Mouse (Mus musculus): ENCODE data around the gene Fras1. TPM values are rescaled to one million over a fixed set of nuclear protein-coding genes. Genes with fewer than 3 reads are reported as not detected.

Gene Fras1
- polyA plus RNA-seq, 1 experiment from 2014 or later: 13.9 TPM

DNA sequence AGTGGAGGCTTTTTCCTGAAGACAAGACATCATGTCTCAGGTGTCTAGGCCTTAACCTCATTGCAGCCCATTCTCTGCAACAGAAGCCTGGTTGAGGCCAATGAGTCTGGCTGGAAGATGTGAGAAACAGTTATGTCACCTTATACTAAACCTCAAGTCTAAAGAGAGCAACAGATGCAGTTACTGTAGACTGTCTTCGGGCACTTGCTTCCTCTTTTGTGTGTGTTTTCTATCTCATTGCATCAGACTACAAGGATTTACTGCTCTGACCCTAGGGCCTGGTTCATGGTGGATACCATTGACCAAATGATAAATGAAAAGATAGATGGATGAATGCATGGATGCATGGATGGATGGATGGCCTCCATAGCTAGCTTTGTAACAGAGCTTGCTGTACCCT lies 388.3 kb downstream of the Fras1 start:
- no peak for ATAC-seq
- Histone ChIP-seq H3K4me2 (ENCODE audit: low read depth, low read length) (no peak overlapping the region), H3K36me3 (ENCODE audit: control insufficient read depth, insufficient read depth, low read length) (0 out of 2 replicates have a peak, but pooled peaks cover 4% of the 10 kb centered on the region), H3K9ac (ENCODE audit: low read depth, low read length) (no peak overlapping the region), H3K27ac (ENCODE audit: low read length) (no peak overlapping the region), H3K9me3 (ENCODE audit: control insufficient read depth, low read length) (no peaks in the 10 kb centered on the region), H3K27me3 (replicated peaks; ENCODE audit: control insufficient read depth, insufficient read depth, low read length) (no peaks in the 10 kb centered on the region), H3K4me3 (ENCODE audit: low read length) (no peak overlapping the region), H3K4me1 (ENCODE audit: control insufficient read depth, insufficient read depth, low read length) (no peaks in the 10 kb centered on the region)
- WGBS: 89% methylated on average over 1 of the region's 1 CpGs

DNA sequence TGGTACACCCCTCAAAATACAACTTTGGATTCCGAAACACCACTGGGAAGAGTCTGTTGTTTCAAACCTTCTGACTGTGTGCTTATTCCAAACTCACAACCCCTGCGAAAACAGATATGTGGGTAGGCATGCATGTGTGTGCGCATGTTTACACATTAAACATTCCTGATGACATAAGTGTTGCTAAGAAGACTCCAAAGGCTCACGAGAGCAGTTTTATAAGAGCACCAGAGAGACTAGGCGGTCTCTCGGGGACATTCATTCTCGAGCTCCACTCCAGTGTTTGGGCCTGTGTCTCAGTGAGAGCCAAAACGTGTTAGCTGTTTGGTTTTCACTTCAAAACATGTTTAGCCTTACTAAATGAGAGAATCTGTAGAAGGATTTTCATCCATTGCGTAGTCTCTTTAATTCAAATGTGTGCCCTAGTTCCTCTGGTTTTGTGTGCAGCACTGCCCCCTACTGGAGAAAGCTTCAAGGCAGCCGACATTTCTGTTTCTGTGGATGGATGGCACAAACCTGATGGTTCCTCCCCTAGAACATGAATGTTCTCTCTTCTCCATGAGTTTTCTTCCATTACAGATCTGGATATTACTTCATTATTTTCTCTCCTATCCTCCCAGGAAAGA lies 395.2 kb downstream of the Fras1 start:
- H3K4me3 ChIP-seq (ENCODE audit: low read length): no peak overlapping the region
- H3K27ac ChIP-seq (ENCODE audit: low read length): no peak overlapping the region
- ATAC-seq: 0 out of 2 replicates have a peak, but pooled peaks have one; percentile 36
- H3K4me2 ChIP-seq (ENCODE audit: low read depth, low read length): no peak overlapping the region
- H3K4me1 ChIP-seq (ENCODE audit: control insufficient read depth, insufficient read depth, low read length): no peaks in the 10 kb centered on the region
- H3K9me3 ChIP-seq (ENCODE audit: control insufficient read depth, low read length): no peaks in the 10 kb centered on the region
- H3K27me3 ChIP-seq (replicated peaks; ENCODE audit: control insufficient read depth, insufficient read depth, low read length): no peaks in the 10 kb centered on the region
- WGBS: 61% methylated on average over 10 of the region's 10 CpGs
- 0 out of 2 replicates have a peak, but pooled peaks cover 4% of the 10 kb centered on the region for H3K36me3 ChIP-seq (ENCODE audit: control insufficient read depth, insufficient read depth, low read length)
- no peak overlapping the region for H3K9ac ChIP-seq (ENCODE audit: low read depth, low read length)

- no peak overlapping the region for H3K27ac ChIP-seq (ENCODE audit: low read length)
- ATAC-seq: no peak
- H3K27me3 ChIP-seq (replicated peaks; ENCODE audit: control insufficient read depth, insufficient read depth, low read length): no peaks in the 10 kb centered on the region
- no peaks in the 10 kb centered on the region for H3K4me1 ChIP-seq (ENCODE audit: control insufficient read depth, insufficient read depth, low read length)
- no peak overlapping the region for H3K9ac ChIP-seq (ENCODE audit: low read depth, low read length)
- H3K36me3 ChIP-seq (ENCODE audit: control insufficient read depth, insufficient read depth, low read length): no peaks in the 10 kb centered on the region
- H3K4me2 ChIP-seq (ENCODE audit: low read depth, low read length): no peak overlapping the region
- 81% methylated on average over 14 of the region's 14 CpGs for WGBS
- H3K4me3 ChIP-seq (ENCODE audit: low read length): no peak overlapping the region
- H3K9me3 ChIP-seq (ENCODE audit: control insufficient read depth, low read length): no peaks in the 10 kb centered on the region
These were observed 409.9 kb downstream of the Fras1 start for GRCm38 (mm10) chr5:96783506-96784288.

DNA sequence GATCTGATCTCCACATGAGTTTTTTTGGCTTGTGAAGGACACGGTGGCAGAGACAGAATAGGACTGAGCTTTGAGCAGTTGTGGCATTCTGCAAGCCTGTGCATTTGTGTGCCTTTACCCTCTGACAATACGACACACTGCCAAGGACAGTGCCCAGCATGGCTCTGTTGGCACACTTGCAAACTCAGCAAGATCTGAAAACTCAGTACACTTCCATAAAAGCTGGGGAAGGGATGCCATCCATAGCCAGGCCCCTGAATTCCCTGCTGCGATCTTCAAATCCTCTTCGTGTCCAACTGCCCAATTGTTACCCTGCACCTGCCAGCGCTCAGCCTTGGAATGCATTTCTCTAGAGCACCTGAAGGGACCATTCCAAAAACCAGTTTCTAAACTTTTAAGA lies 411.3 kb downstream of the Fras1 start:
- Histone ChIP-seq H3K4me1 (ENCODE audit: control insufficient read depth, insufficient read depth, low read length) (no peaks in the 10 kb centered on the region), H3K9me3 (ENCODE audit: control insufficient read depth, low read length) (no peaks in the 10 kb centered on the region), H3K27ac (ENCODE audit: low read length) (no peak overlapping the region), H3K4me3 (ENCODE audit: low read length) (no peak overlapping the region), H3K4me2 (ENCODE audit: low read depth, low read length) (no peak overlapping the region), H3K9ac (ENCODE audit: low read depth, low read length) (no peak overlapping the region), H3K27me3 (replicated peaks; ENCODE audit: control insufficient read depth, insufficient read depth, low read length) (no peaks in the 10 kb centered on the region), H3K36me3 (ENCODE audit: control insufficient read depth, insufficient read depth, low read length) (no peaks in the 10 kb centered on the region)
- WGBS: 93% methylated on average over 5 of the region's 5 CpGs
- ATAC-seq: no peak

- peak; percentile 28 for ATAC-seq
- H3K9me3 ChIP-seq (ENCODE audit: control insufficient read depth, low read length): no peaks in the 10 kb centered on the region
- H3K4me3 ChIP-seq (ENCODE audit: low read length): no peak overlapping the region
- H3K27ac ChIP-seq (ENCODE audit: low read length): no peak overlapping the region
- 67% methylated on average over 9 of the region's 9 CpGs for WGBS
- peaks cover 15% of the 10 kb centered on the region for H3K4me1 ChIP-seq (ENCODE audit: control insufficient read depth, insufficient read depth, low read length)
- H3K9ac ChIP-seq (ENCODE audit: low read depth, low read length): no peak overlapping the region
- no peaks in the 10 kb centered on the region for H3K36me3 ChIP-seq (ENCODE audit: control insufficient read depth, insufficient read depth, low read length)
- peak overlapping the region; percentile 86 for H3K4me2 ChIP-seq (ENCODE audit: low read depth, low read length)
- H3K27me3 ChIP-seq (replicated peaks; ENCODE audit: control insufficient read depth, insufficient read depth, low read length): no peaks in the 10 kb centered on the region
These were observed 418.7 kb downstream of the Fras1 start for GRCm38 (mm10) chr5:96792422-96792821.

DNA sequence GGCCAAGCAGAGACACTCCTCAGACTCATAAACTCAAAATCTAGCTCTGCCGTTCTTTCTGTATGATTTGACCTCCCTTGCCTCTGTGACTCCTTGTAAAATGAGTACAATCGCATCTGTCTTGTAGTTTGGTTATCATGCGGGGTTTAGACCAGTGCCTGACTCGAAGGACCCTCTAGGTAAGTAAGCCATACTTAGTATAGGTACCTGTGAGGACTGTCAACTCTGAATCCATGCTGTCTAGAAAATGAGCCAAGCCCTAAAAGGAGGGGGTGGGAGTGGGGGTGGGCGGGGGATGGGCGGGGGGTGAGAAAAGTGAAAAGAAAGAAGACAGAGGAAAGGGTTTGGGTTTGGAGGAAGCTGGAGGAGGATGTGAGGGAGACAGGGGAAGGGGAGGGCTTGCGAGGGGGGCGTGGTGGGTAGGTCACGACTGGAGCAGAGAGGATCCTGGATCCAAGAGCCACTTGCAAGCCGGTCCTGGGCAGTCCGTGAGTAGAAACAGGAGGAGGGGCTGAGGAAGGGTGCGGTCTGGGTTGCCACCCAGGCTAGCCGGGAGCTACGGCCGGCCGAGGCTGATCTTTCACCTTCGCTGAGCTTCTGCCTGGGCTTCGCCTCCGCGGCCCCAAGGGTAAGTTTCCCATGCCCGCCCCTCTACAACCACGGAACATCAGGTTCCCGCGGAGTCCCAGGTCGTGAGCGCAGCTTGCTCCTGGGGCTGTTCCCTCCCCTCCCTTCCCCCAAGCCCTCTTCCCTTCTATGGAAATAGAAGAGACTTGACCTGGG lies 419.4 kb downstream of the Fras1 start, which contains the start of gene Anxa3:
Anxa3 (plus strand) TSS at position 404 of the 783 bp plus-strand sequence.
- Histone ChIP-seq H3K27ac (ENCODE audit: low read length) (peak within 1 kb of the TSS; percentile 25), H3K9me3 (ENCODE audit: control insufficient read depth, low read length) (no peaks in the 10 kb centered on the region), H3K27me3 (replicated peaks; ENCODE audit: control insufficient read depth, insufficient read depth, low read length) (no peaks in the 10 kb centered on the region), H3K9ac (ENCODE audit: low read depth, low read length) (peak within 1 kb of the TSS; percentile 68), H3K36me3 (ENCODE audit: control insufficient read depth, insufficient read depth, low read length) (no peaks in the 10 kb centered on the region), H3K4me2 (ENCODE audit: low read depth, low read length) (peak within 1 kb of the TSS; percentile 86), H3K4me3 (ENCODE audit: low read length) (peak within 1 kb of the TSS; percentile 58), H3K4me1 (ENCODE audit: control insufficient read depth, insufficient read depth, low read length) (peaks cover 15% of the 10 kb centered on the region)
- WGBS: 8% methylated on average over 26 of the region's 26 CpGs
- ATAC-seq: peak; percentile 92

GRCm38 (mm10) chr5:96793953-96794635 lies 420.3 kb downstream of the Fras1 start:
- ATAC-seq: 0 out of 2 replicates have a peak, but pooled peaks have one; percentile 31
- 38% methylated on average over 10 of the region's 10 CpGs for WGBS
- peak overlapping the region; percentile 86 for H3K4me2 ChIP-seq (ENCODE audit: low read depth, low read length)
- peak overlapping the region; percentile 25 for H3K27ac ChIP-seq (ENCODE audit: low read length)
- peaks cover 15% of the 10 kb centered on the region for H3K4me1 ChIP-seq (ENCODE audit: control insufficient read depth, insufficient read depth, low read length)
- H3K4me3 ChIP-seq (ENCODE audit: low read length): peak overlapping the region; percentile 58
- no peaks in the 10 kb centered on the region for H3K9me3 ChIP-seq (ENCODE audit: control insufficient read depth, low read length)
- H3K27me3 ChIP-seq (replicated peaks; ENCODE audit: control insufficient read depth, insufficient read depth, low read length): no peaks in the 10 kb centered on the region
- peak overlapping the region; percentile 68; the same call in 1 of the 2 replicates for H3K9ac ChIP-seq (ENCODE audit: low read depth, low read length)
- H3K36me3 ChIP-seq (ENCODE audit: control insufficient read depth, insufficient read depth, low read length): no peaks in the 10 kb centered on the region

DNA sequence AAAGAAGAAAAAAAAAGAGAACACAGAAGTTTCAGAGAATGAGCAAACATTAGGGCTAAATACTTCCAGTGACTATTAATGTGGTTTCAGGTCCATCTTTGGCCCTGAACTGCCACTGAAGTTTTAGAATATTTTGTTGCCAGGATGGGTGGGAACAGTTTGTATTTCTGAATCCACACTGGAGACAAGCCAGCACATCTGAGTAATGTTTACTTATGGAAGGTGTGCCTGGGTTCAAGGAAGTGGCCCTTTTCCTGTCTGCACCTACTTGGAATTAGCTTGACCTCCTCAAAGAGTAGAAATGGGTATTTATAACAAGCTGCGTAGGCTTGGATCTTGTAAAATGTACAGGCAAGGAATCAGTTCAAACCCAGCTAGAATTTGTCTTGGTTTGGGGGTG lies 422.0 kb downstream of the Fras1 start:
- no peak for ATAC-seq
- Histone ChIP-seq H3K9me3 (ENCODE audit: control insufficient read depth, low read length) (no peaks in the 10 kb centered on the region), H3K27me3 (replicated peaks; ENCODE audit: control insufficient read depth, insufficient read depth, low read length) (no peaks in the 10 kb centered on the region), H3K4me1 (ENCODE audit: control insufficient read depth, insufficient read depth, low read length) (peaks cover 15% of the 10 kb centered on the region), H3K4me2 (ENCODE audit: low read depth, low read length) (no peak overlapping the region), H3K4me3 (ENCODE audit: low read length) (no peak overlapping the region), H3K36me3 (ENCODE audit: control insufficient read depth, insufficient read depth, low read length) (no peaks in the 10 kb centered on the region), H3K9ac (ENCODE audit: low read depth, low read length) (no peak overlapping the region), H3K27ac (ENCODE audit: low read length) (no peak overlapping the region)
- WGBS: 57% methylated on average over 1 of the region's 1 CpGs

- no peaks in the 10 kb centered on the region for H3K36me3 ChIP-seq (ENCODE audit: control insufficient read depth, insufficient read depth, low read length)
- H3K27me3 ChIP-seq (replicated peaks; ENCODE audit: control insufficient read depth, insufficient read depth, low read length): no peaks in the 10 kb centered on the region
- no peaks in the 10 kb centered on the region for H3K9me3 ChIP-seq (ENCODE audit: control insufficient read depth, low read length)
- no peak overlapping the region for H3K27ac ChIP-seq (ENCODE audit: low read length)
- H3K4me1 ChIP-seq (ENCODE audit: control insufficient read depth, insufficient read depth, low read length): peaks cover 22% of the 10 kb centered on the region
- ATAC-seq: no peak
- no peak overlapping the region for H3K9ac ChIP-seq (ENCODE audit: low read depth, low read length)
- no peak overlapping the region for H3K4me2 ChIP-seq (ENCODE audit: low read depth, low read length)
- WGBS: 89% methylated on average over 6 of the region's 6 CpGs
- H3K4me3 ChIP-seq (ENCODE audit: low read length): no peak overlapping the region
These were observed 423.7 kb downstream of the Fras1 start for GRCm38 (mm10) chr5:96797465-96797864.

All from intestine, embryonic 16.5 days (tissue).